Mouse (Mus musculus) limb, embryonic 14.5 days (tissue): ENCODE data around the gene Tiam2. TPM values are rescaled to one million over a fixed set of nuclear protein-coding genes. Genes with fewer than 3 reads are reported as not detected.

ENCODE experiments used
- ATAC-seq: fragments of 200-750 bp; cut with Nextera tagmentation; 2 replicates; pipeline ENCODE4 v1.8.0; 2017; ENCODE audit warnings: low read depth, moderate number of reproducible peaks, moderate TSS enrichment; ENCODE audit not compliant: low FRiP score
- DNase-seq: peaks from one replicate; pipeline ENCODE4 v3.0.0-alpha.2; 2015; ENCODE audit warnings: low spot score
- H3K27ac ChIP-seq: fragments of 300-500 bp; sonication (generic); replicated peaks from 2 replicates; pipeline ENCODE4 v1.5.1; 2014; ENCODE audit warnings: low read depth, mild to moderate bottlenecking, low read length, moderate library complexity, mixed read lengths
- H3K27me3 ChIP-seq: fragments of 300-500 bp; sonication (generic); 2 replicates; pipeline ENCODE4 v1.6.1; 2014; ENCODE audit warnings: low read length, mixed read lengths; ENCODE audit not compliant: control insufficient read depth, insufficient read depth
- H3K36me3 ChIP-seq: fragments of 300-500 bp; sonication (generic); 2 replicates; pipeline ENCODE4 v1.6.1; 2014; ENCODE audit warnings: mild to moderate bottlenecking, low read length, moderate library complexity, mixed read lengths; ENCODE audit not compliant: control insufficient read depth, insufficient read depth
- H3K4me1 ChIP-seq: fragments of 300-500 bp; sonication (generic); 2 replicates; pipeline ENCODE4 v1.6.1; 2014; ENCODE audit warnings: antibody characterized with exemption, low read length, mixed read lengths; ENCODE audit not compliant: control insufficient read depth, insufficient read depth
- H3K4me2 ChIP-seq: fragments of 300-500 bp; sonication (generic); replicated peaks from 2 replicates; pipeline ENCODE4 v1.6.1; 2014; ENCODE audit warnings: low read depth, mild to moderate bottlenecking, low read length, moderate library complexity; ENCODE audit not compliant: severe bottlenecking
- H3K4me3 ChIP-seq: fragments of 300-500 bp; sonication (generic); replicated peaks from 2 replicates; pipeline ENCODE4 v1.5.1; 2014; ENCODE audit warnings: low read length
- H3K9ac ChIP-seq: fragments of 300-500 bp; sonication (generic); 2 replicates; pipeline ENCODE4 v1.6.1; 2014; ENCODE audit warnings: mild to moderate bottlenecking, low read depth, low read length, moderate library complexity; ENCODE audit not compliant: severe bottlenecking
- H3K9me3 ChIP-seq: fragments of 300-500 bp; sonication (generic); 2 replicates; pipeline ENCODE4 v1.6.1; 2016; ENCODE audit warnings: low read length; ENCODE audit not compliant: control insufficient read depth
- POLR2A ChIP-seq: fragments of 200-500 bp; IDR thresholded peaks from 2 replicates; pipeline ENCODE4 v1.8.0; 2012; ENCODE audit warnings: inconsistent platforms, mild to moderate bottlenecking, moderate library complexity, borderline replicate concordance; ENCODE audit not compliant: insufficient read depth, insufficient read length; ENCODE audit errors: extremely low read depth
- WGBS: fragments of 180-500 bp; shearing (Covaris S2); extraction: QIAGEN DNeasy Blood & Tissue Kit; methylation state at CpG from one replicate; pipeline ENCODE4 v1.1.7; 2014; 5-methylcytosine and 5-hydroxymethylcytosine counted together
- polyA plus RNA-seq, 2 experiments: library from polyadenylated mRNA; depleted of rRNA in 1 of 2; stranded (reverse) in 1 of 2; unstranded in 1 of 2; fragments of >200 nt; fragmentation: Nextera tagmentation in 1 of 2; extraction: Ambion mirVana in 1 of 2; gene quantifications; 2 replicates each; pipeline versions ENCODE4 v1.2.1 to v1.2.3; 2012 to 2014

The Tiam2 gene
- polyA plus RNA-seq, 2 experiments, result 21.1 to 25.9 TPM

DNA sequence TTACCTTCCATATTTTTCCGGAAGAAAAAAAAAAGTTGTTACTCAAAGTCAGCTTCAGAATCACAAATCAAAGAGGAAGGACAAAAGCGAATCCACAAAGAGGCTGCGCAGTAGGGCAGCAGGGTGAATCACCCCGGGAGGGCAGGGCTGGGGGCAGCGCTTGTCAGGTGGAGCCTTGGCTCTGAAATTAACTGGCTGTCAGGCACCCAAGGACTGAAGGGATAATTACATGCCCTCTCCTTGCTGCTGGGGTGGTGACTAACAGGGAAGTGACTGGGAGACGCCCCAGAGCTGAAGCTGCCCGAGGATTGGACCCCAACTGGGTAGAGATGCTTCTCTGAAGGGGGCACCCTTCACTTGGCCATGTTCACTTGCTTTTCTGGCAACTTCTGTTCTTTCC is 159.5 kb downstream of the Tiam2 start:
- Histone ChIP-seq H3K9ac (no peak overlapping the region), H3K27ac (no peak overlapping the region), H3K4me2 (no peak overlapping the region), H3K36me3 (peaks cover 44% of the 10 kb centered on the region), H3K9me3 (no peaks in the 10 kb centered on the region), H3K4me3 (no peak overlapping the region), H3K27me3 (no peaks in the 10 kb centered on the region), H3K4me1 (no peaks in the 10 kb centered on the region)
- ATAC-seq, result no peak
- DNase-seq, result no peak
- WGBS, result 68% methylated on average over 7 of the region's 7 CpGs
- no peak for TF ChIP-seq POLR2A

DNA sequence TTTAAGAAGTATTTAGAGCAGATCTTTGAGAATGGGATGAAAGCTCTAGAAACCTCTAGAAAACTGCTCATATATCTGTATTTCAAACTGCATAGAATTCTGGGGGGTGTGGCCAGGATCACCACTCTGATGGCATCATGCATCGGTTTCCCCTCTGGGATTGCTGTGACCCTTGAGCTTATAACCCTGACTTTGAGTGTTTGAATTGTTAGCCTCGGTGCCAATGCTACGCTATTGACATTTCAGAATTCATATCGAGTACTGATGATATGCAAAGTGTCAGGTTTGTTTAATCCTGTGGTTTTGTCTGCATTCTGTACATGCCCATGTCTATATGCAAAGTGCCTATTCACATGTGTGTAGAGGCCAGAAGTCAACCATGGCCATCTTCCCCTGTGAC is 160.8 kb downstream of the Tiam2 start:
- H3K27me3 ChIP-seq, result no peaks in the 10 kb centered on the region
- no peak overlapping the region for H3K4me3 ChIP-seq
- H3K36me3 ChIP-seq, result peaks cover 34% of the 10 kb centered on the region
- H3K4me1 ChIP-seq, result no peaks in the 10 kb centered on the region
- no peak overlapping the region for H3K27ac ChIP-seq
- TF ChIP-seq POLR2A, result no peak
- no peak overlapping the region for H3K9ac ChIP-seq
- no peak overlapping the region for H3K4me2 ChIP-seq
- WGBS, result 92% methylated on average over 4 of the region's 4 CpGs
- no peak for ATAC-seq
- no peak for DNase-seq
- no peaks in the 10 kb centered on the region for H3K9me3 ChIP-seq

GRCm38 (mm10) chr17:3487721-3488601 is 161.6 kb downstream of the Tiam2 start:
- peaks cover 32% of the 10 kb centered on the region for H3K36me3 ChIP-seq
- ATAC-seq (no peak), DNase-seq (no peak)
- no peaks in the 10 kb centered on the region for H3K9me3 ChIP-seq
- WGBS, result 81% methylated on average over 12 of the region's 12 CpGs
- H3K9ac ChIP-seq, result no peak overlapping the region
- no peak overlapping the region for H3K27ac ChIP-seq
- no peaks in the 10 kb centered on the region for H3K4me1 ChIP-seq
- H3K27me3 ChIP-seq, result no peaks in the 10 kb centered on the region
- no peak overlapping the region for H3K4me2 ChIP-seq
- no peak overlapping the region for H3K4me3 ChIP-seq
- TF ChIP-seq POLR2A, result no peak

DNA sequence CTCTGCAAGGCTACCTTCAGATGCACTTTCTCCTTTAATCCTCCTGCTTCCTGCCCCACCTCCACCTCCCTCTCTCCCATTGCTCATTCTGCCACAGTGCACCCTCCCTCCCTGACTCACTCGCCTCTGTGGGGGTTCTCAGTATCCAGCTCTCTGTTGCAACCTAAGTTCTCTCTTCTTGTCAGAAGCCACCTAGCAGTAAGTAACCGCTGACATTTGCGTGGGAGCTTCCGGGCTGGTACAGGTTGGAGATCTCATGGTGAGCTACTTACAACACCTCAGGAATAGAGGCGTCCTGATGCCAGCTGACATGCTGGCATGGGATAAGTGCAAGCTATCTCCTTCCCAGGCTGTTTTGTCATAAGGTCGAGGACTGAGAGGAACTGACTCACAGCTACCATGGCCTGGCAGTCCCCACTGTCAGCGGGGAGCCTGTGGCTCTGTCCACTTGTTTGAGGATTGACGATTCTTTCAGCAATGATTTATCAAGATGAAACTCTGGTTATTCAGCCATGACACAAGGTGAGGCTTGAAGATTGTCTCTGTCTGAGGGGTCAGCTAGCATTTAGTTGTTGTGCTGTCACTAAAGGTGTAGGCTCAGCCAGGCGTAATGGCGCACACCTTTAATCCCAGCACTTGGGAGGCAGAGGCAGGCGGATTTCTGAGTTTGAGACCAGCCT is 164.0 kb downstream of the Tiam2 start:
- H3K4me2 ChIP-seq, result no peak overlapping the region
- WGBS, result 86% methylated on average over 11 of the region's 11 CpGs
- DNase-seq (no peak), ATAC-seq (no peak)
- H3K4me3 ChIP-seq, result no peak overlapping the region
- peaks cover 32% of the 10 kb centered on the region for H3K36me3 ChIP-seq
- TF ChIP-seq POLR2A, result no peak
- no peaks in the 10 kb centered on the region for H3K4me1 ChIP-seq
- no peak overlapping the region for H3K27ac ChIP-seq
- no peaks in the 10 kb centered on the region for H3K27me3 ChIP-seq
- H3K9me3 ChIP-seq, result no peaks in the 10 kb centered on the region
- H3K9ac ChIP-seq, result no peak overlapping the region

DNA sequence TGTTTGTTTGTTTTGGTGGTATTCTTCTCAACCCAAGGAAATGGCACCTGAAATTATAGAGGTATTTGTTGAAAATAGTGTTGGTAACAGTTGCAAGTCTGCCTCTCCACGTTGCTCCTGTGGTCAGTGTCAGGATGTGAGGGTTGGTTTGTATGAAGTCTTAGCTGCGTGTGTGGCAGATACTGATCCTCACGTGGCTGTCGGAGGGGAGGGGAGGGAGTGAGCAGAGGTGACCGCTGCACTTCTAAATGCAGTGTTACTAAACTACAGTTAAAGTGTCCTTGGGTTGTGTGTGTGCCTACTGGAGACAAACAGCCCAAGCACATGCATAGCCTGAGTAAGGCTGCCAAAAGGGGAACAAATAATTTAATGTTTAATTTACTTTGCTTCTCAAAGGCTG is 164.7 kb downstream of the Tiam2 start:
- Histone ChIP-seq H3K9me3 (no peaks in the 10 kb centered on the region), H3K36me3 (peaks cover 28% of the 10 kb centered on the region), H3K4me1 (no peaks in the 10 kb centered on the region), H3K27me3 (no peaks in the 10 kb centered on the region), H3K9ac (no peak overlapping the region), H3K27ac (no peak overlapping the region), H3K4me3 (no peak overlapping the region), H3K4me2 (no peak overlapping the region)
- no peak for TF ChIP-seq POLR2A
- WGBS, result 64% methylated on average over 5 of the region's 5 CpGs
- ATAC-seq (no peak), DNase-seq (no peak)
